Mouse (Mus musculus) G1E-ER4 (cell line): ENCODE measurements around the gene Kif26a. TPM values are rescaled to one million over a fixed set of nuclear protein-coding genes. Genes with fewer than 3 reads are reported as not detected.

Experiments
- GATA1 ChIP-seq: IDR thresholded peaks from one replicate; pipeline ENCODE4 v1.8.0; 2012; ENCODE audit warnings: low read length, inconsistent platforms
- polyA plus RNA-seq: library from polyadenylated mRNA; stranded (reverse); fragments of >175 nt; gene quantifications from 2 replicates; pipeline ENCODE4 v1.2.3, GENCODE M21; 2012

The Kif26a gene
- polyA plus RNA-seq, 1 experiment, result not detected

GRCm38 (mm10) chr12:112121188-112121587 is 24.8 kb upstream of the Kif26a start:
- TF ChIP-seq GATA1, result no peak

- no peak for TF ChIP-seq GATA1
Observed at GRCm38 (mm10) chr12:112125903-112126302, 20.1 kb upstream of the Kif26a start.

GRCm38 (mm10) chr12:112126931-112127635 is 18.9 kb upstream of the Kif26a start:
- TF ChIP-seq GATA1, result no peak

- no peak for TF ChIP-seq GATA1
Observed at GRCm38 (mm10) chr12:112128526-112128925, 17.5 kb upstream of the Kif26a start.

GRCm38 (mm10) chr12:112129300-112129856 is 16.6 kb upstream of the Kif26a start:
- TF ChIP-seq GATA1, result no peak

- TF ChIP-seq GATA1, result no peak
Observed at GRCm38 (mm10) chr12:112130161-112130860, 15.7 kb upstream of the Kif26a start.

- no peak for TF ChIP-seq GATA1
Observed at GRCm38 (mm10) chr12:112130957-112131356, 15.1 kb upstream of the Kif26a start.

GRCm38 (mm10) chr12:112140231-112140630 is 5.8 kb upstream of the Kif26a start:
- TF ChIP-seq GATA1, result no peak

- no peak for TF ChIP-seq GATA1
Observed at GRCm38 (mm10) chr12:112140745-112141144, 5.3 kb upstream of the Kif26a start.

GRCm38 (mm10) chr12:112141300-112141699 is 4.7 kb upstream of the Kif26a start:
- no peak for TF ChIP-seq GATA1

GRCm38 (mm10) chr12:112143116-112143832 is 2.7 kb upstream of the Kif26a start:
- TF ChIP-seq GATA1, result no peak

GRCm38 (mm10) chr12:112143833-112144201 is 2.2 kb upstream of the Kif26a start:
- no peak for TF ChIP-seq GATA1

- TF ChIP-seq GATA1, result no peak
Observed at GRCm38 (mm10) chr12:112144377-112145115, 1.5 kb upstream of the Kif26a start.

GRCm38 (mm10) chr12:112145211-112145874 is 665 bp upstream of the Kif26a start:
- no peak for TF ChIP-seq GATA1

GRCm38 (mm10) chr12:112147365-112147764 is 1.4 kb downstream of the Kif26a start:
- TF ChIP-seq GATA1, result no peak
